Mouse (Mus musculus) heart, embryonic 10.5 days (tissue): ENCODE data around the gene Cadm3. TPM values are rescaled to one million over a fixed set of nuclear protein-coding genes. Genes with fewer than 3 reads are reported as not detected.
"Not testable (repeated sequence)": the region's sequence is repeated elsewhere in the genome, so short reads cannot be mapped to it uniquely, and the experiment has no call there.

Source experiments
- DNase-seq: peaks from one replicate; pipeline ENCODE4 v3.0.0-alpha.2; 2017; ENCODE audit warnings: low spot score
- H3K27ac ChIP-seq: fragments of 300-500 bp; sonication (generic); 2 replicates; pipeline ENCODE4 v1.5.1; 2016; ENCODE audit warnings: mild to moderate bottlenecking
- H3K27me3 ChIP-seq: fragments of 300-500 bp; sonication (generic); 2 replicates; pipeline ENCODE4 v1.6.1; 2016; ENCODE audit warnings: mild to moderate bottlenecking; ENCODE audit not compliant: poor library complexity, insufficient read depth, severe bottlenecking
- H3K36me3 ChIP-seq: fragments of 300-500 bp; sonication (generic); 2 replicates; pipeline ENCODE4 v1.6.1; 2016; ENCODE audit warnings: mild to moderate bottlenecking, moderate library complexity
- H3K4me1 ChIP-seq: fragments of 300-500 bp; sonication (generic); 2 replicates; pipeline ENCODE4 v1.6.1; 2016; ENCODE audit warnings: mild to moderate bottlenecking
- H3K4me3 ChIP-seq: fragments of 300-500 bp; sonication (generic); 2 replicates; pipeline ENCODE4 v1.5.1; 2016; ENCODE audit warnings: mild to moderate bottlenecking, moderate library complexity
- H3K9me3 ChIP-seq: fragments of 300-500 bp; sonication (generic); 2 replicates; pipeline ENCODE4 v1.6.1; 2016; ENCODE audit warnings: mild to moderate bottlenecking, moderate library complexity
- WGBS: fragments of 180-500 bp; shearing (Covaris S2); methylation state at CpG from one replicate; pipeline ENCODE4 v1.1.7; 2016; 5-methylcytosine and 5-hydroxymethylcytosine counted together
- polyA plus RNA-seq: library from polyadenylated mRNA; unstranded; fragments of >200 nt; fragmentation: Nextera tagmentation; extraction: Ambion mirVana; gene quantifications from 2 replicates; pipeline ENCODE4 v1.2.1, GENCODE M21; 2016

The Cadm3 gene
- polyA plus RNA-seq, 1 experiment from 2014 or later: 1.2 TPM

- 69% methylated on average over 8 of the region's 8 CpGs for WGBS
- DNase-seq: no peak
- Histone ChIP-seq H3K4me1 (peaks cover 25% of the 10 kb centered on the region), H3K27ac (no peak overlapping the region), H3K4me3 (no peak overlapping the region), H3K36me3 (no peaks in the 10 kb centered on the region), H3K27me3 (no peaks in the 10 kb centered on the region), H3K9me3 (no peaks in the 10 kb centered on the region)
Measured at GRCm38 (mm10) chr1:173328446-173328845, 39.0 kb downstream of the Cadm3 start.

- no peak overlapping the region for H3K27ac ChIP-seq
- peaks cover 12% of the 10 kb centered on the region; the same call in 1 of the 2 replicates for H3K4me1 ChIP-seq
- 64% methylated on average over 1 of the region's 1 CpGs for WGBS
- no peaks in the 10 kb centered on the region for H3K36me3 ChIP-seq
- no peaks in the 10 kb centered on the region for H3K27me3 ChIP-seq
- H3K9me3 ChIP-seq: no peaks in the 10 kb centered on the region
- DNase-seq: no peak
- H3K4me3 ChIP-seq: no peak overlapping the region
Measured at GRCm38 (mm10) chr1:173326552-173326951, 40.9 kb downstream of the Cadm3 start.

- Histone ChIP-seq H3K9me3 (no peaks in the 10 kb centered on the region), H3K36me3 (no peaks in the 10 kb centered on the region), H3K4me1 (peaks cover 12% of the 10 kb centered on the region; the same call in 1 of the 2 replicates), H3K27ac (no peak overlapping the region), H3K27me3 (no peaks in the 10 kb centered on the region), H3K4me3 (no peak overlapping the region)
- 93% methylated on average over 1 of the region's 1 CpGs for WGBS
- DNase-seq: no peak
Measured at GRCm38 (mm10) chr1:173325395-173325794, 42.1 kb downstream of the Cadm3 start.

- Histone ChIP-seq H3K27me3 (no peaks in the 10 kb centered on the region), H3K4me1 (peaks cover 12% of the 10 kb centered on the region; the same call in 1 of the 2 replicates), H3K27ac (no peak overlapping the region), H3K36me3 (no peaks in the 10 kb centered on the region), H3K9me3 (no peaks in the 10 kb centered on the region), H3K4me3 (no peak overlapping the region)
- DNase-seq: no peak
- WGBS: 64% methylated on average over 4 of the region's 4 CpGs
Measured at GRCm38 (mm10) chr1:173324961-173325360, 42.5 kb downstream of the Cadm3 start.

- Histone ChIP-seq H3K9me3 (no peaks in the 10 kb centered on the region), H3K27ac (no peak overlapping the region), H3K4me3 (no peak overlapping the region), H3K27me3 (no peaks in the 10 kb centered on the region), H3K36me3 (no peaks in the 10 kb centered on the region), H3K4me1 (peaks cover 3% of the 10 kb centered on the region; the same call in 1 of the 2 replicates)
- WGBS: 27% methylated on average over 5 of the region's 5 CpGs
- no peak for DNase-seq
Measured at GRCm38 (mm10) chr1:173323839-173324585, 43.5 kb downstream of the Cadm3 start.

- no peak for DNase-seq
- no peaks in the 10 kb centered on the region for H3K27me3 ChIP-seq
- H3K9me3 ChIP-seq: no peaks in the 10 kb centered on the region
- no peak overlapping the region for H3K4me3 ChIP-seq
- no peaks in the 10 kb centered on the region for H3K4me1 ChIP-seq
- WGBS: 68% methylated on average over 6 of the region's 6 CpGs
- H3K27ac ChIP-seq: no peak overlapping the region
- no peaks in the 10 kb centered on the region for H3K36me3 ChIP-seq
Measured at GRCm38 (mm10) chr1:173322249-173322627, 45.3 kb downstream of the Cadm3 start.

- Histone ChIP-seq H3K36me3 (no peaks in the 10 kb centered on the region), H3K27me3 (no peaks in the 10 kb centered on the region), H3K27ac (no peak overlapping the region), H3K9me3 (no peaks in the 10 kb centered on the region), H3K4me3 (no peak overlapping the region), H3K4me1 (no peaks in the 10 kb centered on the region)
- 74% methylated on average over 8 of the region's 8 CpGs for WGBS
- DNase-seq: no peak
Measured at GRCm38 (mm10) chr1:173321593-173322248, 45.8 kb downstream of the Cadm3 start.

- no peak overlapping the region for H3K4me3 ChIP-seq
- H3K4me1 ChIP-seq: no peaks in the 10 kb centered on the region
- H3K9me3 ChIP-seq: no peaks in the 10 kb centered on the region
- WGBS: 87% methylated on average over 2 of the region's 2 CpGs
- H3K27me3 ChIP-seq: no peaks in the 10 kb centered on the region
- no peak overlapping the region for H3K27ac ChIP-seq
- no peak for DNase-seq
- no peaks in the 10 kb centered on the region for H3K36me3 ChIP-seq
Measured at GRCm38 (mm10) chr1:173317925-173318477, 49.5 kb downstream of the Cadm3 start.

GRCm38 (mm10) chr1:173315725-173316124 lies 51.8 kb downstream of the Cadm3 start:
- no peaks in the 10 kb centered on the region for H3K27me3 ChIP-seq
- H3K4me3 ChIP-seq: no peak overlapping the region
- H3K9me3 ChIP-seq: no peaks in the 10 kb centered on the region
- WGBS: 80% methylated on average over 3 of the region's 3 CpGs
- H3K27ac ChIP-seq: no peak overlapping the region
- H3K4me1 ChIP-seq: no peaks in the 10 kb centered on the region
- no peaks in the 10 kb centered on the region for H3K36me3 ChIP-seq
- no peak for DNase-seq

- DNase-seq, H3K27me3 ChIP-seq, H3K36me3 ChIP-seq, H3K27ac ChIP-seq, H3K4me3 ChIP-seq, H3K4me1 ChIP-seq, H3K9me3 ChIP-seq: not testable (repeated sequence)
- 67% methylated on average over 7 of the region's 7 CpGs for WGBS
Measured at GRCm38 (mm10) chr1:173313535-173314050, 53.9 kb downstream of the Cadm3 start.

- H3K36me3 ChIP-seq, H3K4me3 ChIP-seq, H3K27me3 ChIP-seq, DNase-seq, H3K9me3 ChIP-seq, H3K4me1 ChIP-seq, H3K27ac ChIP-seq: not testable (repeated sequence)
- WGBS: 60% methylated on average over 3 of the region's 3 CpGs
Measured at GRCm38 (mm10) chr1:173302795-173303194, 64.7 kb downstream of the Cadm3 start.
